Mouse (Mus musculus) small intestine, adult 2 months (tissue): ENCODE measurements at regions not wholly inside any gene's neighbourhood (a gene's known extent, or its start where the extent isn't known, plus 50 kb on each side); places are given as distances from the start of the nearest gene placed in this dataset.

Experiments
- CTCF ChIP-seq: fragments of 200-500 bp; IDR thresholded peaks from 2 replicates; pipeline ENCODE4 v1.5.1; 2012; ENCODE audit warnings: low read depth, mild to moderate bottlenecking, control low read depth, inconsistent platforms, low read length, moderate library complexity, mixed read lengths; ENCODE audit not compliant: insufficient replicate concordance, insufficient read length; ENCODE audit errors: extremely low read depth
- POLR2A ChIP-seq: fragments of 200-500 bp; IDR thresholded peaks from 2 replicates; pipeline ENCODE4 v1.6.1; 2012; ENCODE audit warnings: low read depth, mild to moderate bottlenecking, control low read depth, inconsistent platforms, low read length, moderate library complexity

GRCm38 (mm10) chr14:105483352-105484083 is 225.1 kb downstream of the Ndfip2 start:
- TF ChIP-seq CTCF (no peak), POLR2A (no peak)
